Mouse (Mus musculus) yolk sac, embryonic 10.5 days (tissue): ENCODE data around the gene Coq9.

Experiments
- DNase-seq: peaks from one replicate; pipeline ENCODE4 v3.0.0-alpha.2; 2017; ENCODE audit warnings: low spot score

The Coq9 gene

GRCm38 (mm10) chr8:94837662-94838574 lies at the start of gene Coq9, which contains the start of gene Ciapin1:
Coq9 (plus strand) TSS chr8:94838321.
Ciapin1 (minus strand) TSS chr8:94838358.
- peak; percentile 94 for DNase-seq

- DNase-seq, result no peak
These were observed 48.7 kb upstream of the Coq9 start for GRCm38 (mm10) chr8:94789256-94789955.

- no peak for DNase-seq
These were observed 43.8 kb upstream of the Coq9 start for GRCm38 (mm10) chr8:94794368-94794767.

GRCm38 (mm10) chr8:94794782-94795181 lies 43.3 kb upstream of the Coq9 start:
- DNase-seq, result no peak

- DNase-seq, result no peak
These were observed 37.7 kb upstream of the Coq9 start for GRCm38 (mm10) chr8:94800278-94800968.

- no peak for DNase-seq
These were observed 36.6 kb upstream of the Coq9 start for GRCm38 (mm10) chr8:94801293-94802095.

- DNase-seq, result no peak
These were observed 35.7 kb upstream of the Coq9 start for GRCm38 (mm10) chr8:94802375-94802774.

- DNase-seq, result no peak
These were observed 34.6 kb upstream of the Coq9 start for GRCm38 (mm10) chr8:94803551-94803950.

GRCm38 (mm10) chr8:94804546-94805340 lies 33.4 kb upstream of the Coq9 start:
- DNase-seq, result no peak

GRCm38 (mm10) chr8:94805811-94806210 lies 32.3 kb upstream of the Coq9 start:
- DNase-seq, result no peak

GRCm38 (mm10) chr8:94807506-94807905 lies 30.6 kb upstream of the Coq9 start:
- DNase-seq, result no peak

- no peak for DNase-seq
These were observed 29.7 kb upstream of the Coq9 start for GRCm38 (mm10) chr8:94808372-94808771.

GRCm38 (mm10) chr8:94810153-94810552 lies 28.0 kb upstream of the Coq9 start, which contains the start of gene Ccl17:
Ccl17 (plus strand) TSS chr8:94810453.
- no peak for DNase-seq

- no peak for DNase-seq
These were observed 27.3 kb upstream of the Coq9 start for GRCm38 (mm10) chr8:94810855-94811254.

GRCm38 (mm10) chr8:94811654-94812053 lies 26.5 kb upstream of the Coq9 start:
- DNase-seq, result no peak

- DNase-seq, result peak; percentile 83
These were observed 25.4 kb upstream of the Coq9 start for GRCm38 (mm10) chr8:94812645-94813098.

- no peak for DNase-seq
These were observed 23.6 kb upstream of the Coq9 start for GRCm38 (mm10) chr8:94814556-94814955.

GRCm38 (mm10) chr8:94817933-94818332 lies 20.2 kb upstream of the Coq9 start:
- no peak for DNase-seq

GRCm38 (mm10) chr8:94819671-94820179 lies 18.4 kb upstream of the Coq9 start:
- DNase-seq, result peak; percentile 22

GRCm38 (mm10) chr8:94820553-94820952 lies 17.6 kb upstream of the Coq9 start:
- no peak for DNase-seq
